Mouse (Mus musculus) kidney, postnatal 4 days (tissue): ENCODE measurements at regions not wholly inside any gene's neighbourhood (a gene's known extent, or its start where the extent isn't known, plus 50 kb on each side); places are given as distances from the start of the nearest gene placed in this dataset.

ENCODE experiments used
- DNase-seq, 2 experiments: peaks; one replicate each; pipeline ENCODE4 v3.0.0; 2021; ENCODE audit warnings: mixed read lengths in 2 of 2

- no peak for DNase-seq
Observed at GRCm38 (mm10) chr1:119305315-119305976, 116.6 kb downstream of the Inhbb start.

- no peak for DNase-seq
Observed at GRCm38 (mm10) chr1:119304470-119304980, 117.5 kb downstream of the Inhbb start.

- peak in 1 of 2 experiments; percentile 15 for DNase-seq
Observed at GRCm38 (mm10) chr1:119302349-119302995, 119.6 kb downstream of the Inhbb start.

GRCm38 (mm10) chr1:119301931-119302330, 120.1 kb downstream of the Inhbb start:
- DNase-seq = no peak

DNA sequence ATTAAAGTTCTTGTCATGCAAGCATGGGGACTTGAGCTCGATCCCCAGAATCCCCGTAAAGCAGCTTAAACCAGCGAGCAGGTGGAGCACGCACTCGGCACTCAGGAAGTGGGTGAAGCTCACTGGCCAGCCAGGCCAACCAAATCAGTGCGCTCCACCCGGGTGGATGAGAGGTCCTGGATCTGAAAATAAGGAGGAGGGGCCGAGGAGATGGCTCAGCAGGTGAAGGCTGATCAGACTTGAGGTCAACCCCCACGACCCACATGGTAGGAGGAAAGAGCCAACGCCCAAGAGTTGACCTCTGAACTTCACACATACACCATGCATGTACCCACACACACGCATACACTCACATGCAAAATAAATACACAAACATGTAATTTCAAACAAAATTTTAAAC, 120.8 kb downstream of the Inhbb start:
- DNase-seq = no peak

- no peak for DNase-seq
Observed at GRCm38 (mm10) chr1:119299842-119300752, 122.0 kb downstream of the Inhbb start.

- DNase-seq = no peak
Observed at GRCm38 (mm10) chr1:119298696-119299230, 123.3 kb downstream of the Inhbb start.

DNA sequence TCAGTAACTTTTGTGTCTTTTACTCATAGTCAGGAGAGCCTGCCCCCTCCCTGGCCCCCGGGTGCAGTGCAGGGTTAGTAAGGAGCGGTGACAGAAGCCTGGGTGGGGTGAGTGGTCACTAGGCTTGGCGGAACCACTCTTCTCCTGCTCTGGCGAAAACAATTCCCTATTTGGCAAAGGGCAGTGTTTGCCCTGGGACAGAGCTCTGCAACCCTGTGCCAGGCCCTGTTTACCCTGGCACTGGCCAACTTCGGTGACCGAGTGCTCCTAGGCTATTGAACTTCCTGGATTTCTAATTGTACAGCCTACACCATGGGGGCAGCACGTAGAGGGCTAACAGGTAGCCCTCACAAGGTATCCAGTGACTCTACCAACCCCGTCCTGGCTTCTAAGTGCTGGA, 126.9 kb downstream of the Inhbb start:
- no peak for DNase-seq

DNA sequence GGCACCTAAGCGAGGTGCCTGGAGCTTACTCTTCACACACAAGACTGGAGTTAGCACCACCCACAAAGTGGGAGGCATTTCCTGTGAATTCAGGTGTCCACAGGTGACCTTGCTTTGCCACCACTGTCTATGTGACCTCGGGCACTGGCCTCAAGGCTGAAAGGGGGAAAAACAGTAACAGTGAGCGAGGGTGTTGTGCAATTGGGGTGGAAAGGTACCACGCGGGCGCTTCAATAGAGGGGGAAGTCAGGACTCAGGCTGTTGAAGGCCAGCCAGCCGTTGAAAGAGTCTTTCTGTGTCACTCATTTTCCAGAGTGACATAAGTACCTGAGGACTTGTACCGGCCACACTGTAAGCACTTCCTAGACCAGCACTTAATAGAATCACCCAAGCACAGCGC, 128.2 kb downstream of the Inhbb start:
- peak in 1 of 2 experiments; percentile 23 for DNase-seq

DNA sequence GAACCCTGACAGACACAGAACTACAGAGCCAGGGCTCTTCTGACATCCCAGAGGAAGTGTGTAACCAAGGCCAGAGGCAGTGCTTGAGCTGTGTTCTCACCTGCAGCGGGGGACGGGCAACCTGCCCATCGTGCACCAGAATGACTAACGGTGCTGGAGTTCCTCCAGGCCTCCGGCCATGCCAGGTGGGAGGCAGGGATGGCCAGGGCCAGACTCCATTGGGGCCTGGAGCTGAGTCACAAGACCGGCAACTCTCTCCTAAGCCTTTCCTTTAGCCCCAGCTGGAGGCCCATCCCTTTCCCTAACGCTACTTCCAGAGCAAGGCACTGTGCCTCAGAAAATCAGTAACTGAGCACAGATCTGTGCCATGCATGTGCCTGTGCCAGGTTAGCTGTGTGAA, 129.8 kb downstream of the Inhbb start:
- peak in 1 of 2 experiments; percentile 31 for DNase-seq

GRCm38 (mm10) chr1:119290165-119290916, 131.7 kb downstream of the Inhbb start:
- DNase-seq = peak in 1 of 2 experiments; percentile 21

GRCm38 (mm10) chr1:119289516-119290164, 132.4 kb downstream of the Inhbb start:
- no peak for DNase-seq

DNA sequence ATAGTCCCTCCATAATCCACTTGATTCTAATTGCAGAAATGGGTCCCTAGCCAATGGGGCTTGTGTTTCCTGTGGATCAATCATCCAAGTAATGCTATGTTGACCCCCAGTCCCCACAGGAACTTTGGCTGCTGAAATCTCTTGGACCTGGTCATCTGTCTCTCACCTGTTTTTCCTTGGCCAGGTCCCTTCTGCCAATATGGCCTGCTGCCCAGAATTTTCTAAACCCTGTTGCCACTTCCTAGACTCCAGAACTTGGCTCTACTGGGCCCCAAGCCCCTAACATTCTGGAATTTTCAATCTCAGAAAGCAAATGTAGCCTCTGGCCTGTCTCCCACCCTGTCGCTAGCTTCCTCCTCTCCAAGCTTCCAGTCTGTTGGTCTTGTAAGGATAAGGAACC, 139.6 kb downstream of the Inhbb start:
- DNase-seq = no peak

DNA sequence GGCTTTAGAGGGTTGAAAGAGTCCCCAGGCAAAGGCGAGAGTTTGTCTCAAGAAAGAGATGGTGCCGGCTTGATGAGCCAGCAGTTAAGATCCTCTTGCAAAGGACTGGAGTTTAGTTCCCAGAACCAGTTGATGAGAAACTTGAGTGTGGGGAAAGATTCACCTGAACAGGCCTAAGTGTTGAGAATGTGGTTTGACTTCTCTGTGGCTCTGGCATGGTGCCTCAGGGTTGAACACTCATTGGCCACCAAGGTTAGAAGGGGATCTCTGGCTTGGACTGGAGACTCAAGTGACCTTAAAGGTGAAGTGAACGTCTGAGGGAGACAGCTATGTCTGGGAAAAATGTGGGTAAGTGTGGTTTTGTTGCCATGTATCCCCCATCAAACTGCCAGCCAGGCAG, 142.8 kb downstream of the Inhbb start:
- DNase-seq = no peak

- DNase-seq = no peak
Observed at GRCm38 (mm10) chr1:119278528-119279201, 143.4 kb downstream of the Inhbb start.

- no peak for DNase-seq
Observed at GRCm38 (mm10) chr1:119277990-119278389, 144.1 kb downstream of the Inhbb start.

GRCm38 (mm10) chr1:119266013-119266412, 156.0 kb downstream of the Inhbb start:
- DNase-seq = no peak

DNA sequence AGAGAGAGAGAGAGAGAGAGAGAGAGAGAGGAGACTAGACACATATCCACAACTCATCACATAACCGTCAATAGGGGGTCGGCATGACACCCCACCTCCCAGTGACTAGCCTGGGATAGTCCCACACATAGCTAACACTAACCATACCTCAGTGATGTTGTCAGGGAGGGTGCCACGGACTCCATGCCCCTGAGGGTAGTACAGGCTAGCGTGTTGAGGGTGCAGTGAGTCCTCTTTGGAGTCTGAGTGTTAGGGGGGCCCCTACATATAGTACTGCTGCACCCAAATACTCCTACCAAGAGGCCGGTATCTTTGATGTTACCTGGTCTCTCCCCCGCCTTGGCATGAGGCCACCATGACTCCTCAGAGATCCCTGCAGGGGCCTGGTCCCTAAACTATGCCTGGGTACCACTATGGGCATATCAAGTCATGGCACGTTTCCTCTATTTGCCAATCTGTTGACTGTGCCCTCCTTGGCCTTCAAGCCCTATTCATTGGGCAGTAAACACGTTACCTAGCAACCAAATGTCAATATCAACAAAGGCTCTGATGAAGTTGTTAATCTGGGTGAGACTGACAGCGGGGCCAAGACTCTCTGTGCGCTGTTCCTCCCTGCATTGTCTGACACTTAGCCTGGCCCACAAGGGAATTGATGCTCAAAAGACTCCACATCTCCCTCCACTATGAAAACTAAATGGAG, 156.7 kb downstream of the Inhbb start:
- DNase-seq = no peak

DNA sequence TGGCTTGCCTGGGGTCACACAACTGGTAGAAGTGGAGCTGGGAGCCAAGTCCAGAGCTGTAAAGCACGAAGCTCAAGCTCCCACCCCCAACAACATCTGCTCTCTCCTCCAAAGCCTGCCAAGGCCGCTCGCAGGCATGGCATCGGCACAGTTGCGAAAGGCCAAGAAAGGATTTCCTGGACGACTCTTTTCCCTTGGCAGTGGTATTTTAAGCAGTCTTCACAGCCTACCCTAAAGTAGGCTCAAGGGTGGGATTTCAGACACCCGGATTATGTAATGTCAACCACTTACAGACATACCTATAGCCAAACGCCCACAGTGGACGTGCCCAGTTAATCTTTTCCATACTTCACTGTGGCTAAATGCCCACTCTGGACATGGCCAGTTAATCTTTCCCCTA, 162.6 kb downstream of the Inhbb start:
- no peak for DNase-seq

DNA sequence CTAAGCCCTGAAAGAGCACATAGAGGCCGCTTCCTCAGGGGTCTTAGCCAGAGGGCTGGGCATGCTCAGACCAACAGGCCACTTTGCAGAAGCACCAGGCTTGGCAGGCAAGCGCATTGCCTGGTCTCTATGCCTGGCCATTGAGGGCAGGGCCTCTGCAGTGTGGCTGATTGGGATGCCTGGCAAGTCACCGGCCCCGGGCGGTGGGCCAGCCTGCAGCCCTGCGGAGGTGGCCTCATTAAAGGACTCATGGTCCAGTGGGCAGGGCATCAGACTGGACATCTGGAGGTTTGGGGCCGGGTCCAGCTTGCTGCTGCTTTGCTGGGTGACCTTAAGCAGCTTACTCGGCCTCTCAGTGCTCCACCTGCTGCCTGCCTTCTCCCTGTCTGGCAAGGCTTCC, 165.3 kb downstream of the Inhbb start:
- peak in 1 of 2 experiments; percentile 22 for DNase-seq
